Mouse (Mus musculus): Measurements from ENCODE around the gene Tmem82. TPM values are rescaled to one million over a fixed set of nuclear protein-coding genes. Genes with fewer than 3 reads are reported as not detected.

Tmem82 gene
- total and polyA plus RNA-seq, 3 experiments, result 0.11 TPM; not detected in 2

GRCm38 (mm10) chr4:141614946-141615345 lies 3.5 kb downstream of the Tmem82 start:
- H3K9me3 ChIP-seq (replicated peaks), result no peaks in the 10 kb centered on the region
- ATAC-seq (ENCODE audit: extremely low read depth, insufficient number of reproducible peaks, low FRiP score, poor library complexity, severe bottlenecking) (no peak), DNase-seq (ENCODE audit: low spot score) (no peak)
- H3K36me3 ChIP-seq (replicated peaks), result no peaks in the 10 kb centered on the region
- TF ChIP-seq GATA1 (IDR thresholded peaks at IDR 0.05; ENCODE audit: borderline replicate concordance, low read length), result no peak
- TF ChIP-seq POLR2AphosphoS5 (IDR thresholded peaks at IDR 0.05; ENCODE audit: insufficient replicate concordance, low read depth, low read length), result no peak
- no peak for TF ChIP-seq TAL1 (conservative IDR thresholded peaks at IDR 0.05; ENCODE audit: low read depth, low read length)
- TF ChIP-seq GATA2 (IDR thresholded peaks at IDR 0.05; ENCODE audit: borderline replicate concordance, low read depth, low read length), result no peak
- no peak for TF ChIP-seq CTCF (IDR thresholded peaks at IDR 0.05; ENCODE audit: low read depth, low read length)
- peaks cover 57% of the 10 kb centered on the region for H3K27me3 ChIP-seq (ENCODE audit: insufficient read depth, low read length)
- H3K4me3 ChIP-seq (ENCODE audit: low read depth, low read length), result no peak overlapping the region
- peaks cover 18% of the 10 kb centered on the region for H3K4me1 ChIP-seq (ENCODE audit: insufficient read depth, low read depth, low read length)

GRCm38 (mm10) chr4:141609538-141609937 lies 8.9 kb downstream of the Tmem82 start:
- no peak for TF ChIP-seq POLR2AphosphoS5 (IDR thresholded peaks at IDR 0.05; ENCODE audit: insufficient replicate concordance, low read depth, low read length)
- no peak for TF ChIP-seq CTCF (IDR thresholded peaks at IDR 0.05; ENCODE audit: low read depth, low read length)
- TF ChIP-seq GATA1 (IDR thresholded peaks at IDR 0.05; ENCODE audit: borderline replicate concordance, low read length), result no peak
- no peak for TF ChIP-seq GATA2 (IDR thresholded peaks at IDR 0.05; ENCODE audit: borderline replicate concordance, low read depth, low read length)
- no peak for TF ChIP-seq TAL1 (conservative IDR thresholded peaks at IDR 0.05; ENCODE audit: low read depth, low read length)
- Histone ChIP-seq H3K27me3 (ENCODE audit: insufficient read depth, low read length) (peaks cover 40% of the 10 kb centered on the region), H3K4me1 (ENCODE audit: insufficient read depth, low read depth, low read length) (no peaks in the 10 kb centered on the region), H3K4me3 (ENCODE audit: low read depth, low read length) (no peak overlapping the region), H3K9me3 (replicated peaks) (no peaks in the 10 kb centered on the region; the same call in 1 of the 2 replicates), H3K36me3 (replicated peaks) (no peaks in the 10 kb centered on the region)
- ATAC-seq (ENCODE audit: extremely low read depth, insufficient number of reproducible peaks, low FRiP score, poor library complexity, severe bottlenecking) (no peak), DNase-seq (ENCODE audit: low spot score) (no peak)

- no peak within 1 kb of the TSS for H3K4me3 ChIP-seq (ENCODE audit: low read depth, low read length)
- ATAC-seq (ENCODE audit: extremely low read depth, insufficient number of reproducible peaks, low FRiP score, poor library complexity, severe bottlenecking), result no peak
- H3K27me3 ChIP-seq (ENCODE audit: insufficient read depth, low read length), result peaks cover 46% of the 10 kb centered on the region
- no peaks in the 10 kb centered on the region; the same call in 1 of the 2 replicates for H3K9me3 ChIP-seq (replicated peaks)
- H3K4me1 ChIP-seq (ENCODE audit: insufficient read depth, low read depth, low read length), result no peaks in the 10 kb centered on the region
- TF ChIP-seq TAL1 (conservative IDR thresholded peaks at IDR 0.05; ENCODE audit: low read depth, low read length) (no peak), GATA1 (IDR thresholded peaks at IDR 0.05; ENCODE audit: borderline replicate concordance, low read length) (no peak), GATA2 (IDR thresholded peaks at IDR 0.05; ENCODE audit: borderline replicate concordance, low read depth, low read length) (no peak), CTCF (IDR thresholded peaks at IDR 0.05; ENCODE audit: low read depth, low read length) (no peak), POLR2AphosphoS5 (IDR thresholded peaks at IDR 0.05; ENCODE audit: insufficient replicate concordance, low read depth, low read length) (no peak)
- DNase-seq (ENCODE audit: low spot score), result no peak
- H3K36me3 ChIP-seq (replicated peaks), result no peaks in the 10 kb centered on the region
Observed at GRCm38 (mm10) chr4:141605861-141606260, 12.6 kb downstream of the Tmem82 start, which contains the start of gene Fblim1. TSS of gene Fblim1 (minus strand) at chr4:141606096.

GRCm38 (mm10) chr4:141605421-141605820 lies 13.0 kb downstream of the Tmem82 start:
- H3K36me3 ChIP-seq (replicated peaks), result no peaks in the 10 kb centered on the region
- no peak for TF ChIP-seq POLR2AphosphoS5 (IDR thresholded peaks at IDR 0.05; ENCODE audit: insufficient replicate concordance, low read depth, low read length)
- no peak for TF ChIP-seq CTCF (IDR thresholded peaks at IDR 0.05; ENCODE audit: low read depth, low read length)
- no peak for TF ChIP-seq TAL1 (conservative IDR thresholded peaks at IDR 0.05; ENCODE audit: low read depth, low read length)
- TF ChIP-seq GATA2 (IDR thresholded peaks at IDR 0.05; ENCODE audit: borderline replicate concordance, low read depth, low read length), result no peak
- TF ChIP-seq GATA1 (IDR thresholded peaks at IDR 0.05; ENCODE audit: borderline replicate concordance, low read length), result no peak
- DNase-seq (ENCODE audit: low spot score) (no peak), ATAC-seq (ENCODE audit: extremely low read depth, insufficient number of reproducible peaks, low FRiP score, poor library complexity, severe bottlenecking) (no peak)
- H3K4me3 ChIP-seq (ENCODE audit: low read depth, low read length), result no peak overlapping the region
- H3K4me1 ChIP-seq (ENCODE audit: insufficient read depth, low read depth, low read length), result no peaks in the 10 kb centered on the region
- peaks cover 47% of the 10 kb centered on the region for H3K27me3 ChIP-seq (ENCODE audit: insufficient read depth, low read length)
- no peaks in the 10 kb centered on the region; the same call in 1 of the 2 replicates for H3K9me3 ChIP-seq (replicated peaks)

GRCm38 (mm10) chr4:141604493-141604892 lies 13.9 kb downstream of the Tmem82 start:
- Histone ChIP-seq H3K4me1 (ENCODE audit: insufficient read depth, low read depth, low read length) (no peaks in the 10 kb centered on the region), H3K27me3 (ENCODE audit: insufficient read depth, low read length) (peaks cover 47% of the 10 kb centered on the region), H3K4me3 (ENCODE audit: low read depth, low read length) (no peak overlapping the region), H3K9me3 (replicated peaks) (no peaks in the 10 kb centered on the region; the same call in 1 of the 2 replicates), H3K36me3 (replicated peaks) (no peaks in the 10 kb centered on the region)
- no peak for ATAC-seq (ENCODE audit: extremely low read depth, insufficient number of reproducible peaks, low FRiP score, poor library complexity, severe bottlenecking)
- DNase-seq (ENCODE audit: low spot score), result no peak
- TF ChIP-seq TAL1 (conservative IDR thresholded peaks at IDR 0.05; ENCODE audit: low read depth, low read length) (no peak), CTCF (IDR thresholded peaks at IDR 0.05; ENCODE audit: low read depth, low read length) (no peak), GATA1 (IDR thresholded peaks at IDR 0.05; ENCODE audit: borderline replicate concordance, low read length) (no peak), POLR2AphosphoS5 (IDR thresholded peaks at IDR 0.05; ENCODE audit: insufficient replicate concordance, low read depth, low read length) (no peak), GATA2 (IDR thresholded peaks at IDR 0.05; ENCODE audit: borderline replicate concordance, low read depth, low read length) (no peak)

- DNase-seq (ENCODE audit: low spot score) (no peak), ATAC-seq (ENCODE audit: extremely low read depth, insufficient number of reproducible peaks, low FRiP score, poor library complexity, severe bottlenecking) (no peak)
- TF ChIP-seq GATA2 (IDR thresholded peaks at IDR 0.05; ENCODE audit: borderline replicate concordance, low read depth, low read length) (no peak), CTCF (IDR thresholded peaks at IDR 0.05; ENCODE audit: low read depth, low read length) (no peak), TAL1 (conservative IDR thresholded peaks at IDR 0.05; ENCODE audit: low read depth, low read length) (no peak)
- H3K4me3 ChIP-seq (ENCODE audit: low read depth, low read length), result no peak overlapping the region
- H3K4me1 ChIP-seq (ENCODE audit: insufficient read depth, low read depth, low read length), result no peaks in the 10 kb centered on the region
- no peaks in the 10 kb centered on the region for H3K36me3 ChIP-seq (replicated peaks)
- H3K9me3 ChIP-seq (replicated peaks), result no peaks in the 10 kb centered on the region; the same call in 1 of the 2 replicates
- peaks cover 49% of the 10 kb centered on the region for H3K27me3 ChIP-seq (ENCODE audit: insufficient read depth, low read length)
Observed at GRCm38 (mm10) chr4:141603921-141604320, 14.5 kb downstream of the Tmem82 start.
